Comparison of ENCODE assay signal across 22 mouse cellular contexts in the genomic region with DNA sequence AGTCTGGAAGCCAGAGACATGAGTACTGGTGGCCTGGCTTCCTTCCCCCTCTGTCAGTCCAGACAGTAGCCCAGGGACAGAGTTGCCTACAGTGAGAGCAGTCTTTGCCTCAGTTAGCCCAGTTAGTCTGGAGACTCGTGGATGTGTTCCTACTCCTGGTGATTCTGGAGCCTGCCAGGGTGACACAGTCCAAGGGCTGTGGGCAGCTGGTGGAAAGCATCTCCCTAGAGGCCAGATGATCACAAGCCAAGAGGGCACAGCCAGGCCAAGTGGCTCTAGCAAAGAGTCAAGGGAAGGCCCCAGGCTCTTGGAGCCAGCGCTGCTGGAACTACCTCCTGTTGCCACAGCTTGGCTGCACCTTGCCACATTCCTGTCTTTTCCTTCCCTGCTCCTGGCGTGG. TPM values are rescaled to one million over a fixed set of nuclear protein-coding genes. Genes with fewer than 3 reads are reported as not detected.
DNase-seq lines count a peak whose midpoint lies in the region; ATAC-seq and TF ChIP-seq lines count a peak whose summit lies in the region.
"Had no signal": no experiment of that assay in that cellular context is flagged by ENCODE, and none has a peak within 500 bp of the region (broad histone marks: within the 10 kb centered on the region; RNA-seq: fewer than 3 reads in every experiment).

No protein-coding gene starts in this region.

- DNase-seq in adrenal gland, postnatal 14 days, result peak; percentile 76
- DNase-seq in adrenal gland, adult 18-20 months (ENCODE audit: low spot score in 2 of 2), result no peak
- DNase-seq in adipocyte (ENCODE audit: low spot score), result peak; percentile 88
- DNase-seq in cerebellum, adult 2 months, result peak; percentile 47 to 61
- DNase-seq in gastrocnemius, adult 18-20 months (ENCODE audit: low spot score), result peak; percentile 73
- DNase-seq in spleen, postnatal 14 days (ENCODE audit: low spot score in 2 of 2), result no peak
- DNase-seq in layer of hippocampus, adult 18-20 months (ENCODE audit: low spot score in 2 of 2), result no peak
- DNase-seq: heart, postnatal 36 days; kidney, adult 8-10 months; right cerebral cortex, postnatal 14 days; thymus, postnatal 14 days had no signal

- H3K27me3 ChIP-seq in cerebellum, adult 2 months (ENCODE audit: control insufficient read depth, insufficient read depth, low read length), result no peaks in the 10 kb centered on the region
- H3K27me3 ChIP-seq in intestine, embryonic 16.5 days (replicated peaks; ENCODE audit: control insufficient read depth, insufficient read depth, low read length), result no peaks in the 10 kb centered on the region
- H3K27me3 ChIP-seq: CH12.LX; forebrain, embryonic 15.5 days; heart, embryonic 12.5 days; neural tube, embryonic 12.5 days had no signal

- no peak overlapping the region for H3K4me2 ChIP-seq in intestine, embryonic 16.5 days (ENCODE audit: low read depth, low read length)
- H3K4me2 ChIP-seq: forebrain, embryonic 15.5 days; heart, embryonic 12.5 days; neural tube, embryonic 12.5 days had no signal

- H3K27ac ChIP-seq in cerebellum, adult 2 months (ENCODE audit: insufficient read depth, low read length), result no peak overlapping the region
- H3K27ac ChIP-seq in intestine, embryonic 16.5 days (ENCODE audit: low read length), result no peak overlapping the region
- H3K27ac ChIP-seq: forebrain, embryonic 15.5 days; neural tube, embryonic 12.5 days; stomach, postnatal 0 days had no signal

- no peaks in the 10 kb centered on the region for H3K9me3 ChIP-seq in intestine, embryonic 16.5 days (ENCODE audit: control insufficient read depth, low read length)
- H3K9me3 ChIP-seq: forebrain, embryonic 15.5 days; heart, embryonic 12.5 days; neural tube, embryonic 12.5 days had no signal

- ATAC-seq in intestine, embryonic 16.5 days, result no peak
- ATAC-seq: forebrain, embryonic 15.5 days had no signal

- 0 out of 2 replicates have a peak, but pooled peaks cover 7% of the 10 kb centered on the region for H3K36me3 ChIP-seq in intestine, embryonic 16.5 days (ENCODE audit: control insufficient read depth, insufficient read depth, low read length)

- TF ChIP-seq CTCF in cerebellum, adult 2 months (IDR thresholded peaks at IDR 0.05; ENCODE audit: borderline replicate concordance, insufficient read depth, low read depth, low read length), result no peak

- no peak for TF ChIP-seq POLR2A in cerebellum, adult 2 months (IDR thresholded peaks at IDR 0.05; ENCODE audit: borderline replicate concordance, insufficient read depth, low read length)

- peaks cover 10% of the 10 kb centered on the region; the same call in 1 of the 2 replicates for H3K4me1 ChIP-seq in cerebellum, adult 2 months (ENCODE audit: control insufficient read depth, insufficient read depth, low read length)
- H3K4me1 ChIP-seq in intestine, embryonic 16.5 days (ENCODE audit: control insufficient read depth, insufficient read depth, low read length), result no peaks in the 10 kb centered on the region
- H3K4me1 ChIP-seq: forebrain, embryonic 15.5 days; heart, embryonic 12.5 days; neural tube, embryonic 12.5 days had no signal

- WGBS in cerebellum, adult 2 months, result 3% methylated on average over 3 of the region's 3 CpGs
- WGBS in intestine, embryonic 16.5 days, result 92% methylated on average over 3 of the region's 3 CpGs

- H3K9ac ChIP-seq in intestine, embryonic 16.5 days (ENCODE audit: low read depth, low read length), result no peak overlapping the region
- H3K9ac ChIP-seq: forebrain, embryonic 15.5 days; heart, embryonic 12.5 days; neural tube, embryonic 12.5 days had no signal

- no peak overlapping the region for H3K4me3 ChIP-seq in cerebellum, adult 2 months (replicated peaks; ENCODE audit: insufficient read depth, low read depth, low read length)
- H3K4me3 ChIP-seq in intestine, embryonic 16.5 days (ENCODE audit: low read length), result no peak overlapping the region
- H3K4me3 ChIP-seq: forebrain, embryonic 15.5 days; heart, embryonic 12.5 days; neural tube, embryonic 12.5 days had no signal

RNA-seq across cellular contexts. Expression of a gene that starts 12.6 kb away (rescaled TPM):
- 8.2 and 11.7 TPM in 2 replicates for total RNA-seq in adrenal gland, postnatal 14 days (2021)
- total RNA-seq in adrenal gland, adult 18-20 months (2021), result 10 to 100 TPM in 1 of 2 experiments, 1 to 10 TPM in 1; 7.4 to 14.0 TPM
- polyA plus RNA-seq in cerebellum, adult 2 months (2012; rRNA removed), result not detected in 2 replicates
- under 1 TPM in 1 of 2 experiments, not detected in 1; 0.07 TPM for total RNA-seq in gastrocnemius, adult 18-20 months (2021)
- total RNA-seq in layer of hippocampus, adult 18-20 months (2021), result not detected
- 44.4 and 47.8 TPM in 2 replicates for polyA plus RNA-seq in intestine, embryonic 16.5 days (2015; fragmentation: Nextera tagmentation; extraction: Ambion mirVana)
- total RNA-seq: CH12.LX; megakaryocyte-erythroid progenitor cell, adult 5-6 weeks had no signal
- polyA plus RNA-seq: forebrain, embryonic 15.5 days had no signal

RNA-seq across cellular contexts. Expression of a gene that starts 28.6 kb away (rescaled TPM):
- total RNA-seq in adrenal gland, postnatal 14 days (2021), result not detected in 2 replicates
- not detected for total RNA-seq in adrenal gland, adult 18-20 months (2021)
- polyA plus RNA-seq in cerebellum, adult 2 months (2012; rRNA removed), result 1.0 and 1.1 TPM in 2 replicates
- total RNA-seq in gastrocnemius, adult 18-20 months (2021), result not detected
- total RNA-seq in layer of hippocampus, adult 18-20 months (2021), result under 1 TPM in 1 of 2 experiments, not detected in 1; 0.52 TPM
- polyA plus RNA-seq in intestine, embryonic 16.5 days (2015; fragmentation: Nextera tagmentation; extraction: Ambion mirVana), result 0.82 and 2.3 TPM in 2 replicates
- total RNA-seq: CH12.LX; heart, postnatal 36 days; megakaryocyte-erythroid progenitor cell, adult 5-6 weeks had no signal
- polyA plus RNA-seq: forebrain, embryonic 15.5 days; liver, embryonic 16.5 days had no signal

RNA-seq across cellular contexts. Expression of a gene that starts 31.1 kb away (rescaled TPM):
- 15.4 and 15.5 TPM in 2 replicates for total RNA-seq in adrenal gland, postnatal 14 days (2021)
- total RNA-seq in adrenal gland, adult 18-20 months (2021), result 10 to 100 TPM; 12.8 to 18.7 TPM
- polyA plus RNA-seq in cerebellum, adult 2 months (2012; rRNA removed), result 9.2 and 10.1 TPM in 2 replicates
- 1 to 10 TPM; 7.4 to 7.6 TPM for total RNA-seq in gastrocnemius, adult 18-20 months (2021)
- 1 to 10 TPM; 8.8 to 9.2 TPM for total RNA-seq in layer of hippocampus, adult 18-20 months (2021)
- polyA plus RNA-seq in intestine, embryonic 16.5 days (2015; fragmentation: Nextera tagmentation; extraction: Ambion mirVana), result 20.6 and 21.6 TPM in 2 replicates

RNA-seq across cellular contexts. Expression of a gene that starts 45.8 kb away (rescaled TPM):
- not detected in 2 replicates for total RNA-seq in adrenal gland, postnatal 14 days (2021)
- total RNA-seq in adrenal gland, adult 18-20 months (2021), result not detected
- 0.23 and 0.33 TPM in 2 replicates for polyA plus RNA-seq in cerebellum, adult 2 months (2012; rRNA removed)
- total RNA-seq in gastrocnemius, adult 18-20 months (2021), result not detected
- not detected for total RNA-seq in layer of hippocampus, adult 18-20 months (2021)
- polyA plus RNA-seq in intestine, embryonic 16.5 days (2015; fragmentation: Nextera tagmentation; extraction: Ambion mirVana), result 0.68 and 1.5 TPM in 2 replicates
- total RNA-seq: gastrocnemius, postnatal 4 days; heart, postnatal 36 days; megakaryocyte-erythroid progenitor cell, adult 5-6 weeks had no signal
- polyA plus RNA-seq: embryonic facial prominence, embryonic 11.5 days; forebrain, embryonic 15.5 days; large intestine, adult 2 months; neural tube, embryonic 12.5 days; stomach, postnatal 0 days had no signal

RNA-seq across cellular contexts. Expression of a gene that starts 51.4 kb away (rescaled TPM):
- total RNA-seq in adrenal gland, postnatal 14 days (2021), result 2.1 and 3.1 TPM in 2 replicates
- 1 to 10 TPM; 3.3 to 4.3 TPM for total RNA-seq in adrenal gland, adult 18-20 months (2021)
- polyA plus RNA-seq in cerebellum, adult 2 months (2012; rRNA removed), result 3.3 and 4.1 TPM in 2 replicates
- total RNA-seq in gastrocnemius, adult 18-20 months (2021), result under 1 TPM; 0.57 to 0.95 TPM
- total RNA-seq in layer of hippocampus, adult 18-20 months (2021), result 1 to 10 TPM; 1.1 to 1.4 TPM
- polyA plus RNA-seq in intestine, embryonic 16.5 days (2015; fragmentation: Nextera tagmentation; extraction: Ambion mirVana), result 2.3 and 2.9 TPM in 2 replicates

Comparison
In these comparisons a context has a peak if more than half of its experiments do, and no peak if none do; other contexts are left out.
1. DNase-seq: peak in adrenal gland, postnatal 14 days (single experiment), adipocyte (single experiment), cerebellum, adult 2 months (2 of 2) and gastrocnemius, adult 18-20 months (single experiment); none in adrenal gland, adult 18-20 months (0 of 2), spleen, postnatal 14 days (0 of 2) and layer of hippocampus, adult 18-20 months (0 of 2).